Mouse (Mus musculus): ENCODE data around the gene Baz2b.

DNA sequence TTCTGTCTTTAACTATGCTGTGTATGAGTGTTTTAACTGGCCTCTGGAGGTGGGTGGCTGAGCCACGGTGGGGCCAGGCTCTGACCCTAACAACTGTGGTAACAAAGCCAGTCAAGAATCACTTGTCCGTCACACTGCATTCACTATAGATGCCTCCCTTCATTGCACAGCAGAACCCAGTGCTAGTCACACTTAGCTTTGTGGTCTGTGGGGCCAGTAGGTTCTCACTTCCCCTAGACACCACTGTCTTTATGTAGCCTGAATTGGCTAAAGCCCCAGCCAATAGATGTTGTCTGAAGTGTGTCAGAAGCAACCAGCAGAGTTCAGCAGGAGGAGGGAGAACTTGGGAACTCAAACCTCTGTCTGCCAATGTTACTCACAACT is 37.1 kb downstream of the Baz2b start:
- no peak for TF ChIP-seq CTCF (conservative IDR thresholded peaks at IDR 0.05; ENCODE audit: low read length)
- TF ChIP-seq NANOG (IDR thresholded peaks at IDR 0.05; ENCODE audit: borderline replicate concordance, low read length), result no peak
- no peak for TF ChIP-seq POU5F1 (IDR thresholded peaks at IDR 0.05; ENCODE audit: borderline replicate concordance, low read length)
